Mouse (Mus musculus) liver, postnatal 0 days (tissue): ENCODE measurements around the gene Tagln3.

ENCODE experiments used
- CTCF ChIP-seq: sonication (generic); IDR thresholded peaks from 2 replicates; pipeline ENCODE4 v1.5.1; 2016; ENCODE audit warnings: antibody characterized with exemption, low read depth
- EP300 ChIP-seq: IDR thresholded peaks from 2 replicates; pipeline ENCODE4 v1.6.1; 2016; ENCODE audit warnings: antibody characterized with exemption, low read depth, mild to moderate bottlenecking

DNA sequence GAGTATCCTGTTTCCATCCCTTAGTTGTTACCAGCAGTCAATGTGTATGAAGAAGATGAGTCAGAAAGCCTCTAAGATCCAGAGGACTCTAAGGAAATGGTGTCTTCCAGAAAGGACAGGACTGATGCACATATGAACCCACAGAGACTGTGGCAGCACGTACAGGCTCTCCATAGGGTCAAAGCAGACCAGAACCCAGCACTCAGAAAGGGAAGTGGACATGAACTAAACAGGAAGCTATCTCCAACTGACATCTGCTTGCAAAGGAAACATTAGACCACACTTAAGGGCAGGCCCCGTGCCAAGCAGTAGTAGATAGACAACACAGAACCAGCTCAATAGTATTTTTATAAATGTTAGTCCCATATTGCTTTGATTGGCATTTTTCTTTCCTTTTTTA lies 58.3 kb downstream of the Tagln3 start:
- TF ChIP-seq CTCF (no peak), EP300 (no peak)
